Mouse (Mus musculus) kidney, adult 2 months (tissue): ENCODE results near the gene Col1a1. TPM values are rescaled to one million over a fixed set of nuclear protein-coding genes. Genes with fewer than 3 reads are reported as not detected.
A peak's percentile ranks its signal among the peaks of the same experiment; 100 is the strongest.

Experiments
- DNase-seq: peaks from one replicate; pipeline ENCODE4 v3.0.0; 2021
- H3K27ac ChIP-seq: fragments of 200-500 bp; 2 replicates; pipeline ENCODE4 v1.5.1; 2012; ENCODE audit warnings: low read depth, low read length, control low read depth, inconsistent platforms; ENCODE audit not compliant: insufficient read depth
- H3K27me3 ChIP-seq: fragments of 200-500 bp; replicated peaks from 2 replicates; pipeline ENCODE4 v1.6.1; 2012; ENCODE audit warnings: mild to moderate bottlenecking, moderate library complexity, low read length, inconsistent platforms; ENCODE audit not compliant: control insufficient read depth, insufficient read depth
- H3K36me3 ChIP-seq: fragments of 200-500 bp; 2 replicates; pipeline ENCODE4 v1.6.1; 2012; ENCODE audit warnings: mild to moderate bottlenecking, moderate library complexity, low read length, inconsistent platforms; ENCODE audit not compliant: control insufficient read depth, insufficient read depth
- H3K4me1 ChIP-seq: fragments of 200-500 bp; 2 replicates; pipeline ENCODE4 v1.6.1; 2011; ENCODE audit warnings: low read length; ENCODE audit not compliant: control insufficient read depth, insufficient read depth
- H3K4me3 ChIP-seq: fragments of 200-500 bp; 2 replicates; pipeline ENCODE4 v1.5.1; 2011; ENCODE audit warnings: mild to moderate bottlenecking, low read depth, low read length, control low read depth; ENCODE audit not compliant: insufficient read depth
- CTCF ChIP-seq: fragments of 200-500 bp; conservative IDR thresholded peaks from 2 replicates; pipeline ENCODE4 v1.5.1; 2011; ENCODE audit warnings: low read depth, mild to moderate bottlenecking, control low read depth, low read length, moderate library complexity, mixed read lengths; ENCODE audit not compliant: insufficient read depth, insufficient read length
- POLR2A ChIP-seq: fragments of 200-500 bp; IDR thresholded peaks from one replicate; pipeline ENCODE4 v1.6.1; 2011; ENCODE audit warnings: low read depth, low read length, control low read depth
- WGBS: fragments of 180-500 bp; shearing (Covaris S2); methylation state at CpG from one replicate; pipeline ENCODE4 v1.1.7; 2018; 5-methylcytosine and 5-hydroxymethylcytosine counted together
- polyA plus RNA-seq: library from polyadenylated mRNA; depleted of rRNA; stranded (reverse); fragments of >200 nt; gene quantifications from 2 replicates; pipeline ENCODE4 v1.2.3, GENCODE M21; 2012; rRNA removed

Col1a1 gene
- polyA plus RNA-seq, 1 experiment: 25.3 TPM

DNA sequence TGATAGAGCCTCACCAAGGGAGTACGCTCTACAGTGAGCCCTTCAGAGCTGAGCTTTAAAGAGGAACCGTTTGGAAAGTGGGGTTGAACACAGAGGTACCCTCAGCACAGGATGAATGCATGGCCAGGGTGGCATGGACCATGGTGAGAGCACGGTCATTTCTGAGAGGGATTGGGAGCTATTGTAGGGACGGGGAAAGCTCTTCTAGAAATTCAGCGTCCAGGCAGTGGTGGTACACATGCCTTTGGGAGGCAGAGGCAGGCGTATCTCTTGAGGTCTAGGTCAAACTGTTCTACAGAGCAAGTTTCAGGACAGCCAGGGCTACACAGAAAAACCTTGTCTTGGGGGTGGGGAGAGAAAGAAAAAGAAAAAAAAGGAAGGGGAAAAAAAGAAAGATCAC is 61.0 kb downstream of the Col1a1 start:
- 89% methylated on average over 6 of the region's 6 CpGs for WGBS
- no peak for DNase-seq
- Histone ChIP-seq H3K27me3 (no peaks in the 10 kb centered on the region), H3K4me3 (no peak overlapping the region), H3K4me1 (peaks cover 12% of the 10 kb centered on the region), H3K27ac (no peak overlapping the region), H3K36me3 (no peaks in the 10 kb centered on the region)
- TF ChIP-seq CTCF (no peak), POLR2A (no peak)

DNA sequence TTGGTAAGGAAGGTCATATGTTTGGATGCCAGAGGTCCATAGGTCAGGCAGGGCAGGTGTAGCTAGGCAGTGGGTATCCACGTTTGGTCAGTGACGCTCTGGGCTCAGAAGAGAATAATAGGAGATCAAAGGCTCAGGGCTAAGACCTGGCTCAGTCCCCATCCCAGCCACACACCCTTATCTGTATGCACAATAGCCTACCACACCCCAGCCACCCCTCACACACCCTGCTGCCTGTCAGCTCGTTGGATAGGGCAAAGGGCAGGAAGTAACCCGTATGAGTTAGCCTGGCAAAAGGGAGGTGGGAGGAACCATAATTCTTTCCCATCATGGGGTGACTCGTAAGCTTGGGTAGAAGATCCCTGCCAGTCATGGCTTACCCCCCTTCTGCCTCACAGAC is 61.6 kb downstream of the Col1a1 start:
- no peak overlapping the region for H3K4me3 ChIP-seq
- 33% methylated on average over 5 of the region's 5 CpGs for WGBS
- no peak overlapping the region for H3K27ac ChIP-seq
- H3K27me3 ChIP-seq: no peaks in the 10 kb centered on the region
- peaks cover 12% of the 10 kb centered on the region for H3K4me1 ChIP-seq
- TF ChIP-seq CTCF (no peak), POLR2A (no peak)
- DNase-seq: no peak
- H3K36me3 ChIP-seq: no peaks in the 10 kb centered on the region

GRCm38 (mm10) chr11:94998041-94998531 is 62.1 kb downstream of the Col1a1 start:
- TF ChIP-seq CTCF (no peak), POLR2A (no peak)
- no peak overlapping the region for H3K4me3 ChIP-seq
- H3K4me1 ChIP-seq: peaks cover 11% of the 10 kb centered on the region
- no peaks in the 10 kb centered on the region for H3K27me3 ChIP-seq
- no peak overlapping the region for H3K27ac ChIP-seq
- no peaks in the 10 kb centered on the region for H3K36me3 ChIP-seq
- DNase-seq: no peak
- WGBS: 75% methylated on average over 15 of the region's 16 CpGs

DNA sequence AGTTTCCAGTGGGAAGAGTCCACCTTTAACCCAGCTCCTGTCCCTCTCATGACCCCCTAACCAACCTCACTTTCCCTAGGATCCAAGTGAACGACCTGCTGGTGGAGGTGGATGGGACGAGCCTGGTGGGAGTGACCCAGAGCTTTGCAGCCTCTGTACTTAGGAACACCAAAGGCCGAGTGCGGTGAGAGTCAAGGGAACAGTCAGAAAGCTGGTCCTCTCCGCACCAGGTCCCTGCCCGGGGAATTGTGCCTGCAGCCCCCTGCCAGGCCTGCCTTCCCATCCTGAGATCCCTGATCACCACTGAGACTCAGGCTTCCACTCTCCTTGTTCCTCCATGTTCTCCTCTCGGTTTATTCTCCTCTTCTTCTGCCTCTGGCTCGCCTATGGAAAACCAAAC is 64.1 kb downstream of the Col1a1 start:
- TF ChIP-seq POLR2A (no peak), CTCF (no peak)
- no peaks in the 10 kb centered on the region; the same call in 1 of the 2 replicates for H3K4me1 ChIP-seq
- peak overlapping the region; percentile 6 for H3K27ac ChIP-seq

DNA sequence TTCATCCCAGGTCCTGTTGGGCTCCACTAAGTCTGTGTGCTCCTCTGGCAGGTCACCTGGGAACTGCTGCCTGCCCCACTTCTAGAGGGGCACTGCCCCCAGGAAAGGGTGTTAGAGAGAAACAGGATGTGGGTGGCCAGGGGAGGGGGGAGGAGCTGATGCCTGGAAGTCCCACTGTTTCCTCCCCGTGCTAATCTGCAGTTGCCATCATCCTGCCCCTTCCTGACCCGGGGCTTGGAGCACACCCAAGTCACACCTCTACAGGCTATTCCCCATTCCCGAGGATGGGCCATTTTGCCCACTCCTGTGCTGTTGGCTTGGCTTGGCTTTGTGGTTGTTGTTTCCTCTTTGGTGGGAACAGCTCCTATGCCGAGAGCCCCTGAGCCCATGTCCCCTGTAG is 64.5 kb downstream of the Col1a1 start:
- whole genome bisulfite sequencing: 31% methylated on average over 4 of the region's 4 CpGs
- Histone ChIP-seq H3K36me3 (no peaks in the 10 kb centered on the region), H3K4me1 (no peaks in the 10 kb centered on the region; the same call in 1 of the 2 replicates), H3K27me3 (no peaks in the 10 kb centered on the region), H3K4me3 (no peak overlapping the region), H3K27ac (peak overlapping the region; percentile 61)
- no peak for TF ChIP-seq POLR2A
- TF ChIP-seq CTCF: no peak
- DNase-seq: peak; percentile 82

More for the DNA sequence above, 64.1 kb downstream of the Col1a1 start:
- Histone ChIP-seq H3K36me3 (no peaks in the 10 kb centered on the region), H3K4me3 (no peak overlapping the region), H3K27me3 (no peaks in the 10 kb centered on the region)
- WGBS: 70% methylated on average over 8 of the region's 8 CpGs
- DNase-seq: no peak

GRCm38 (mm10) chr11:95001058-95001457 is 65.0 kb downstream of the Col1a1 start:
- H3K4me1 ChIP-seq: no peaks in the 10 kb centered on the region; the same call in 1 of the 2 replicates
- WGBS: 5% methylated on average over 8 of the region's 8 CpGs
- DNase-seq: peak; percentile 78
- H3K4me3 ChIP-seq: no peak overlapping the region
- H3K36me3 ChIP-seq: no peaks in the 10 kb centered on the region
- no peaks in the 10 kb centered on the region for H3K27me3 ChIP-seq
- peak overlapping the region; percentile 61; the same call in 1 of the 2 replicates for H3K27ac ChIP-seq
- no peak for TF ChIP-seq POLR2A
- TF ChIP-seq CTCF: peak; percentile 97

DNA sequence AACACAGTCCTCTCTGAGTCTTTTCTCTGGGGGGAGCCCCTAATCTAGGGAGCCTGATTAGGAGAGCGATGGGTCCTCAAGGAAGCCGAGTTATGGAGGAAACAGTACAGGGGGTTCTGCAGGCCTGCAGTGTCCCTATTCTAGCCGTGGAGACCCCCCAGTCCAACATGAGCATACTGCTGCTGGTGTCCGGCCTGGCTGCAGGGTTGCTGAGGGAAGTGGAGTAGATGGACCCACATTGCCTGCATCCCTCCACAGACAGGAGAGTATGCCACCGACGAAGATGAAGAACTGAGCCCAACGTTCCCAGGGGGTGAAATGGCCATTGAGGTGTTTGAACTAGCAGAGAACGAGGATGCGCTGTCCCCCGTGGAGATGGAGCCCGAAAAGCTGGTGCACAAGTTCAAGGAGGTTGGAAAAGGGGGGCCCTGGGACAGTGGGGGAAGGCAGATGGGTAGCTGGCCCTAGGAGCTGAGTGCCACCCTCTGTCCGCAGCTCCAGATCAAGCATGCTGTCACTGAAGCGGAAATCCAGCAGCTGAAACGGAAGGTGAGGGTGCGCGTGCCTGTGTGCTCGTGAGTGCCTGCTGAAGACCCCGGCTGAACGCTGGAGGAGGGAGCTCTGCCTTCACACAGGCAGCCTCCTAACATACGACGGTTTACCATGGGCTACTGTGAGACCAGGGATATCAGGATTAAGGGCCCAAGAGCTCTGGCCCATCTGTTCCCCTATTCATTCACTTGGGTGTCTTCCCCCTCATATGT is 65.7 kb downstream of the Col1a1 start:
- WGBS: 84% methylated on average over 21 of the region's 21 CpGs
- Histone ChIP-seq H3K36me3 (no peaks in the 10 kb centered on the region), H3K4me3 (no peak overlapping the region), H3K4me1 (peaks cover under 1% of the 10 kb centered on the region; the same call in 1 of the 2 replicates), H3K27ac (no peak overlapping the region), H3K27me3 (no peaks in the 10 kb centered on the region)
- no peak for TF ChIP-seq POLR2A
- TF ChIP-seq CTCF: no peak
- no peak for DNase-seq

Other genes starting within 250 kb of the Col1a1 start
- not detected in 2 replicates for gene Gm11541, start 231.7 kb upstream of the Col1a1 start, polyA plus RNA-seq
- 0.08 and 0.16 TPM in 2 replicates for gene Cdc34b, start 194.4 kb upstream of the Col1a1 start, polyA plus RNA-seq
- gene Tmem92, start 153.5 kb upstream of the Col1a1 start, polyA plus RNA-seq: not detected in 2 replicates
- 0.56 TPM in 1 of 2 replicates, not detected in the other for gene Hils1, start 31.4 kb downstream of the Col1a1 start, polyA plus RNA-seq
- gene Sgca, start 40.1 kb downstream of the Col1a1 start, polyA plus RNA-seq: 5.0 and 23.9 TPM in 2 replicates
- gene Ppp1r9b, start 54.8 kb downstream of the Col1a1 start, polyA plus RNA-seq: 24.1 and 29.9 TPM in 2 replicates
- gene Samd14, start 73.7 kb downstream of the Col1a1 start, polyA plus RNA-seq: 3.2 and 3.7 TPM in 2 replicates
- gene Pdk2, start 105.1 kb downstream of the Col1a1 start, polyA plus RNA-seq: 430 and 469 TPM in 2 replicates
- gene Itga3, start 140.6 kb downstream of the Col1a1 start, polyA plus RNA-seq: 48.2 and 55.4 TPM in 2 replicates
- 0.05 and 0.10 TPM in 2 replicates for gene Dlx3, start 183.9 kb downstream of the Col1a1 start, polyA plus RNA-seq
- gene Dlx4, start 210.0 kb downstream of the Col1a1 start, polyA plus RNA-seq: 0.07 TPM in 1 of 2 replicates, not detected in the other